Mouse (Mus musculus): ENCODE data around the gene 9930022D16Rik. TPM values are rescaled to one million over a fixed set of nuclear protein-coding genes. Genes with fewer than 3 reads are reported as not detected.

Gene 9930022D16Rik
- polyA plus RNA-seq, 1 experiment from 2014 or later: not detected

- H3K4me3 ChIP-seq: no peak overlapping the region
- H3K27me3 ChIP-seq (ENCODE audit: insufficient read depth, poor library complexity, severe bottlenecking): no peaks in the 10 kb centered on the region
- no peaks in the 10 kb centered on the region for H3K9me3 ChIP-seq
- peaks cover 40% of the 10 kb centered on the region for H3K4me1 ChIP-seq
- no peak overlapping the region for H3K27ac ChIP-seq
- peaks cover 11% of the 10 kb centered on the region; the same call in 1 of the 2 replicates for H3K36me3 ChIP-seq
- no peak for DNase-seq (ENCODE audit: low spot score)
- 89% methylated on average over 5 of the region's 5 CpGs for whole genome bisulfite sequencing
These were observed 24.7 kb upstream of the 9930022D16Rik start for GRCm38 (mm10) chr11:109389046-109389445.

GRCm38 (mm10) chr11:109391200-109391599 lies 22.5 kb upstream of the 9930022D16Rik start:
- Histone ChIP-seq H3K4me1 (peaks cover 25% of the 10 kb centered on the region), H3K27ac (no peak overlapping the region), H3K27me3 (ENCODE audit: insufficient read depth, poor library complexity, severe bottlenecking) (no peaks in the 10 kb centered on the region), H3K36me3 (peaks cover 22% of the 10 kb centered on the region), H3K4me3 (no peak overlapping the region), H3K9me3 (no peaks in the 10 kb centered on the region)
- WGBS: 90% methylated on average over 7 of the region's 7 CpGs
- DNase-seq (ENCODE audit: low spot score): no peak

DNA sequence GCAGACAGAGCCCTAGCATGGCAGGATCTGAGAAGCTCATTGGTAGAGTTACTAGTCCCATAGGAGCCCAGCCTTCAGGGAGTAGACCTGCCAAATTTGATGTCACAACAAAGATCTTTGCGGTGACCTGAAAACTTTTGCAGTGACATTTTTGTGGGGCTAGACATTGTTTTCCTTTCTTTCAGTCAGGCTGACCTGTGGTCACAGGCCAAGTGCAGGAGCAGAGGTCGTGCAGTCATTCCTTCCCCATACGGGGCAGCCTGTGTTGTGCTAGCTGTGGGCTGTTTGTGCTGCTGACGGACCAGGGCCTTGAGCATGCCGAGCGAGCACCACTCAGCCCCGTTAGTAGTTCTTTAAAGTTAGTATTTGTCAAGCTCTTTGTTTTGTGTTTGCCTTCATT lies 22.0 kb upstream of the 9930022D16Rik start:
- 72% methylated on average over 7 of the region's 7 CpGs for WGBS
- H3K27me3 ChIP-seq (ENCODE audit: insufficient read depth, poor library complexity, severe bottlenecking): no peaks in the 10 kb centered on the region
- H3K9me3 ChIP-seq: no peaks in the 10 kb centered on the region
- H3K4me1 ChIP-seq: peaks cover 22% of the 10 kb centered on the region
- peaks cover 28% of the 10 kb centered on the region for H3K36me3 ChIP-seq
- H3K27ac ChIP-seq: no peak overlapping the region
- H3K4me3 ChIP-seq: no peak overlapping the region
- DNase-seq (ENCODE audit: low spot score): no peak

DNA sequence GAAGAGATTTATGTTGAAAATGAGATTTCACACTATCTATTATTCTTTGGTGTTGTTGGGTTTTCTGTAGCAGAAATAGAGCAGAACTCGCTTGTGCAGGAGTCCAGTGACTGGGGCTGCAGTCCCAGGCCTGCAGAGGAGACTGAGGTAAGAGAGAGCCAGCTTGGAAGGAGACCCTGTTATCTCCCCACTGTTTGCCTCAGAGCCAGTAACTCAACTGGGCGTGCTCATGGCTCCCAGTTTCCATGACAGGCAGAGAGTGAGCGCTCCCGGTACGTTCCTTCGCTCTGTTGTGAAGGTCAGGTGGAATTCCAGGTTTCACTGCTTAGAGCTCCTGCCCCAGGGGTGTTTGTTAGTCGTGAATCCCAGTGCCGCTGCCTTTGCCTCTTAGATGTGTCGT lies 21.1 kb upstream of the 9930022D16Rik start:
- Histone ChIP-seq H3K27ac (no peak overlapping the region), H3K4me3 (no peak overlapping the region), H3K4me1 (peaks cover 14% of the 10 kb centered on the region), H3K9me3 (no peaks in the 10 kb centered on the region), H3K36me3 (peaks cover 36% of the 10 kb centered on the region), H3K27me3 (ENCODE audit: insufficient read depth, poor library complexity, severe bottlenecking) (no peaks in the 10 kb centered on the region)
- 80% methylated on average over 9 of the region's 9 CpGs for WGBS
- no peak for DNase-seq (ENCODE audit: low spot score)

DNA sequence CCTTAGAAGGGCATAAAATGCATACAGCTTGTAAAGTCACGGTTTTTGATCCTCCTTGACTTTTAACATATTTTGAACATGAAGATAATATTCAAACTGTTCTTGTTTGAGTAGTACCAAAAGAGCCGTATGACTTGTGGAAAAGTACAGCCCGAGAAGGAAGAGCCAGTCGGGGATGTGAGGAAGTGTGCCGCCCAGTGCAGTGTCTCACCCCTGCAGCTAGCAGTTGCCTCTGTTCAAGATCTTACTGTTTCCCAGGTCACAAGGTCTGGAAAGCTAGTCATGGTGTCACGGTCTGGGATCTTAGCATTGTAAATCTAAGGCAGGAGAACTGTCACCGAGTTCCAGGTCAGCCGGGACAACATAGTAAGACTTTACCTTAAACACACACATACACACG lies 19.0 kb upstream of the 9930022D16Rik start:
- H3K36me3 ChIP-seq: peaks cover 54% of the 10 kb centered on the region
- H3K27ac ChIP-seq: no peak overlapping the region
- WGBS: 84% methylated on average over 9 of the region's 9 CpGs
- DNase-seq (ENCODE audit: low spot score): no peak
- no peak overlapping the region for H3K4me3 ChIP-seq
- H3K4me1 ChIP-seq: peaks cover 5% of the 10 kb centered on the region; the same call in 1 of the 2 replicates
- H3K27me3 ChIP-seq (ENCODE audit: insufficient read depth, poor library complexity, severe bottlenecking): no peaks in the 10 kb centered on the region
- H3K9me3 ChIP-seq: no peaks in the 10 kb centered on the region

- H3K9me3 ChIP-seq: no peaks in the 10 kb centered on the region
- H3K4me1 ChIP-seq: peaks cover 5% of the 10 kb centered on the region; the same call in 1 of the 2 replicates
- H3K4me3 ChIP-seq: no peak overlapping the region
- WGBS: 93% methylated on average over 9 of the region's 9 CpGs
- peaks cover 54% of the 10 kb centered on the region for H3K36me3 ChIP-seq
- no peak overlapping the region for H3K27ac ChIP-seq
- no peak for DNase-seq (ENCODE audit: low spot score)
- H3K27me3 ChIP-seq (ENCODE audit: insufficient read depth, poor library complexity, severe bottlenecking): no peaks in the 10 kb centered on the region
These were observed 18.4 kb upstream of the 9930022D16Rik start for GRCm38 (mm10) chr11:109395291-109395690.

- Histone ChIP-seq H3K4me1 (no peaks in the 10 kb centered on the region), H3K4me3 (no peak overlapping the region), H3K27ac (no peak overlapping the region), H3K36me3 (no peaks in the 10 kb centered on the region), H3K27me3 (ENCODE audit: insufficient read depth, poor library complexity, severe bottlenecking) (no peaks in the 10 kb centered on the region), H3K9me3 (no peaks in the 10 kb centered on the region)
- WGBS: 82% methylated on average over 5 of the region's 5 CpGs
- DNase-seq (ENCODE audit: low spot score): no peak
These were observed 7.3 kb upstream of the 9930022D16Rik start for GRCm38 (mm10) chr11:109406431-109406830.

- no peaks in the 10 kb centered on the region for H3K9me3 ChIP-seq
- no peaks in the 10 kb centered on the region for H3K27me3 ChIP-seq (ENCODE audit: insufficient read depth, poor library complexity, severe bottlenecking)
- H3K4me3 ChIP-seq: no peak overlapping the region
- 87% methylated on average over 15 of the region's 15 CpGs for WGBS
- DNase-seq (ENCODE audit: low spot score): no peak
- H3K27ac ChIP-seq: no peak overlapping the region
- 0 out of 2 replicates have a peak, but pooled peaks cover 2% of the 10 kb centered on the region for H3K4me1 ChIP-seq
- H3K36me3 ChIP-seq: no peaks in the 10 kb centered on the region
These were observed 3.3 kb upstream of the 9930022D16Rik start for GRCm38 (mm10) chr11:109410197-109410980.

- WGBS: 94% methylated on average over 5 of the region's 5 CpGs
- Histone ChIP-seq H3K27ac (no peak overlapping the region), H3K36me3 (no peaks in the 10 kb centered on the region), H3K27me3 (ENCODE audit: insufficient read depth, poor library complexity, severe bottlenecking) (no peaks in the 10 kb centered on the region), H3K4me1 (peaks cover 4% of the 10 kb centered on the region; the same call in 1 of the 2 replicates), H3K9me3 (no peaks in the 10 kb centered on the region), H3K4me3 (no peak overlapping the region)
- no peak for DNase-seq (ENCODE audit: low spot score)
These were observed 1.1 kb downstream of the 9930022D16Rik start for GRCm38 (mm10) chr11:109414802-109415201.

DNA sequence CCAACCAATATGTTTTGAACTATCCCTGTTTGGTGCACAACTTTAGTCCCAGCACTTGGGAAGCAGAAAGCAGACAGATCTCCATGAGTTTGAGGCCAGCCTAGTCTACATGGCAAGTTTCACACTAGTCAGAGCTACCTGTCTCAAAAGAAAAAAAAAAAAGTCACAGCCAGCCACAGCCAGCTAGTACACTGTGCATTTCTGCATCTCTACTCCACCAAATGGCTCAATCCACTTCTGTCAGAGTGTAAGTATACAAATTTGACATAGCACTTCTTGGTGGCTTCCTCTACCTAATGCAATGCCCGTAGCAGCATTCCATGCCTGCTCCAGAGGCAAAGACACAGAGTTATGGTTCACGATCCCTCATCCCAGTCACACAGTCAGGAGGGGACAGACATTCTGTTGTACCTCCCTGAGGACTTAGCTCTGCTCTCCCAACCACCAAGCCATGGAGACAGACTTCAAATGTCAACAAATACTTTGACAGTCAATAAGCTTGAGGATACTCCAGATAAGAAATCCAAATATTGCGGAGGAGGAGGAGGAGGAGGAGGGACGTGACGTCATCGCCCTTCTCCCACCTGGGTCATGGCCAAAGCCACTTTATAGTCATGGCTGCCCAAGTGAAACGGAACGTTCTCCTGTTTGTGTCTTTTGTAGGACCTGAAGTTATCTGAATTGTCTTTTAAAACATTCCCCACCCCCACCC lies 3.1 kb downstream of the 9930022D16Rik start:
- Histone ChIP-seq H3K4me1 (peaks cover 8% of the 10 kb centered on the region; the same call in 1 of the 2 replicates), H3K9me3 (no peaks in the 10 kb centered on the region), H3K27me3 (ENCODE audit: insufficient read depth, poor library complexity, severe bottlenecking) (no peaks in the 10 kb centered on the region), H3K27ac (no peak overlapping the region), H3K36me3 (no peaks in the 10 kb centered on the region), H3K4me3 (no peak overlapping the region)
- no peak for DNase-seq (ENCODE audit: low spot score)
- WGBS: 79% methylated on average over 8 of the region's 8 CpGs

DNA sequence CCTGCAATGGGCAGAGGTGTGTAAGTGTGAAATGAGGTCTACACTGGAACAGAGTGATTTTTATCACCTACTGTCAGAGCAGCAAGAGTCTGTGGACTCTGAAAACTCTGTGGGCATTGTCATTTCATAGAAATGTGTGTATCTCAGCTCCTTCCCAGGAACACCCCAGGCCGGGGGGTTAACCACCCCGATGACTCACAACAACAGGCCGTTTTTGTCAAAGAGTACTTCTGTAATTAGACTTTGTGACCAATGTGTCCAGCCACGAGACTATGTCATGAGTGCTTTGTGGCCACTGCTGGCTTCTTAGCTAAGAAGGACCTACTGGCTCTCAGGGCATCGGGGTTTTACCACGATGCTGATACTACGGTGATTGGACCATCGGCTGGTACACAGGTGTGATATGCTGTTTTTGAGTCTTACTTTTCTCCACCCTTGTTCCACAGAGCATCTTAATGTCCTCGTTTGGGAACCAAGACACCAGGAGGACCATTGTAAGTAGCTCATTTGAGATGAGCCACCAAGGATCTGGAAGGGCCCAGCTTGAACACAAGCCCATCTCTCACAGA lies 3.8 kb downstream of the 9930022D16Rik start:
- no peaks in the 10 kb centered on the region for H3K9me3 ChIP-seq
- WGBS: 82% methylated on average over 9 of the region's 9 CpGs
- H3K27ac ChIP-seq: no peak overlapping the region
- DNase-seq (ENCODE audit: low spot score): no peak
- H3K27me3 ChIP-seq (ENCODE audit: insufficient read depth, poor library complexity, severe bottlenecking): no peaks in the 10 kb centered on the region
- H3K4me1 ChIP-seq: peaks cover 8% of the 10 kb centered on the region; the same call in 1 of the 2 replicates
- no peaks in the 10 kb centered on the region for H3K36me3 ChIP-seq
- no peak overlapping the region for H3K4me3 ChIP-seq

GRCm38 (mm10) chr11:109419461-109419860 lies 5.7 kb downstream of the 9930022D16Rik start:
- Histone ChIP-seq H3K4me3 (no peak overlapping the region), H3K27me3 (ENCODE audit: insufficient read depth, poor library complexity, severe bottlenecking) (no peaks in the 10 kb centered on the region), H3K27ac (no peak overlapping the region), H3K4me1 (peaks cover 5% of the 10 kb centered on the region; the same call in 1 of the 2 replicates), H3K9me3 (no peaks in the 10 kb centered on the region), H3K36me3 (no peaks in the 10 kb centered on the region)
- no peak for DNase-seq (ENCODE audit: low spot score)
- 52% methylated on average over 4 of the region's 4 CpGs for WGBS
